Mouse (Mus musculus) cerebellum, adult 2 months (tissue): ENCODE measurements around the gene Lrrc49.
A peak's percentile ranks its signal among the peaks of the same experiment; 100 is the strongest.

Experiments used
- CTCF ChIP-seq: fragments of 200-500 bp; IDR thresholded peaks from 2 replicates; pipeline ENCODE4 v1.5.1; 2011; ENCODE audit warnings: low read depth, mild to moderate bottlenecking, control low read depth, low read length, moderate library complexity, borderline replicate concordance; ENCODE audit not compliant: insufficient read depth
- POLR2A ChIP-seq: fragments of 200-500 bp; IDR thresholded peaks from 2 replicates; pipeline ENCODE4 v1.6.1; 2011; ENCODE audit warnings: low read length, control low read depth, borderline replicate concordance; ENCODE audit not compliant: insufficient read depth

DNA sequence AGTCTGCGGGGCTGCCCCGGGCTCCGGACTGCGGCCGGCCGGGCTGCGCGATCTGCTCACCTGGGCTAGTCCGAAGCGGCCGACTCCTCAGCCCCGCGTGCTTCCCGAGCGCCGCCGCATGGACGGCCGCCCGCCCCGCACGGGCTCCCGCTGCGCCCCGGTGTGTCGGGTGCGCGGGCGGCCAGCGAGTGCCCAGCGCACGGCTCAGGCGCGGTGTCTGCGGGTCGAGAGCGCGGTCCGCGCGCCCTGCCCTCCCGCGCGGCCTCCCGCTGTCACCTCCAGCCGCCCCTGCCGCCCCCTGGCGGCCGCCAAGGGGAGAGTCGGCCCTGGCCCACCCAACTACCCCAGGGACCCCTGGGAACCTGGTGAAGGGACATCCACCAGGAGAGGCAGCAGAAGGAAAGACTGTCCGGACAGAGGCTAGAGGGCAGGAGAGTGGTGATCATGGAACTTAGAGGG is 166.1 kb downstream of the Lrrc49 start, which contains the start of gene Thsd4:
- TF ChIP-seq CTCF (peak; percentile 56; the same call in 1 of the 2 replicates), POLR2A (no peak)
